ENCODE assay signal across 15 mouse cellular contexts in genomic region chr10:110951748-110952147, GRCm38 (mm10).
"Had no signal": no experiment of that assay in that cellular context is flagged by ENCODE, and none has a peak within 500 bp of the region (broad histone marks: within the 10 kb centered on the region; RNA-seq: fewer than 3 reads in every experiment).

No protein-coding gene starts in this region.

- H3K36me3 ChIP-seq: stomach, embryonic 15.5 days had no signal

- H3K27me3 ChIP-seq: kidney, embryonic 15.5 days; limb, embryonic 13.5 days; lung, embryonic 15.5 days; megakaryocyte, embryonic 14.5 days; midbrain, embryonic 15.5 days; stomach, embryonic 15.5 days had no signal

- H3K4me3 ChIP-seq: kidney, embryonic 15.5 days; limb, embryonic 13.5 days; lung, embryonic 15.5 days; megakaryocyte, embryonic 14.5 days; midbrain, embryonic 15.5 days; stomach, embryonic 15.5 days had no signal

- H3K9ac ChIP-seq: kidney, embryonic 15.5 days; limb, embryonic 13.5 days; lung, embryonic 15.5 days; midbrain, embryonic 15.5 days; stomach, embryonic 15.5 days had no signal

- DNase-seq: kidney, postnatal 14 days; left cerebral cortex, postnatal 4 days; lung, postnatal 14 days; right cerebral cortex, postnatal 14 days; thymus, adult 2 months; thymus, postnatal 25 days had no signal

- H3K27ac ChIP-seq: lung, embryonic 15.5 days; macrophage; midbrain, embryonic 15.5 days; stomach, embryonic 15.5 days had no signal

- H3K4me2 ChIP-seq: kidney, embryonic 15.5 days; limb, embryonic 13.5 days; liver, embryonic 11.5 days; lung, embryonic 15.5 days; midbrain, embryonic 11.5 days; midbrain, embryonic 15.5 days; stomach, embryonic 15.5 days had no signal

- H3K4me1 ChIP-seq: megakaryocyte, embryonic 14.5 days; midbrain, embryonic 15.5 days had no signal

- H3K9me3 ChIP-seq: kidney, embryonic 15.5 days; limb, embryonic 13.5 days; lung, embryonic 15.5 days; megakaryocyte, embryonic 14.5 days; midbrain, embryonic 15.5 days; stomach, embryonic 15.5 days had no signal

- ATAC-seq: midbrain, embryonic 15.5 days had no signal
